Mouse (Mus musculus) lung, postnatal 0 days (tissue): ENCODE measurements at regions not wholly inside any gene's neighbourhood (a gene's known extent, or its start where the extent isn't known, plus 50 kb on each side); places are given as distances from the start of the nearest gene placed in this dataset.
"Not testable (repeated sequence)": the region's sequence is repeated elsewhere in the genome, so short reads cannot be mapped to it uniquely, and the experiment has no call there.

Source experiments
- CTCF ChIP-seq: IDR thresholded peaks from 2 replicates; pipeline ENCODE4 v1.5.1; 2016; ENCODE audit warnings: antibody characterized with exemption, mild to moderate bottlenecking
- EP300 ChIP-seq: IDR thresholded peaks from 2 replicates; pipeline ENCODE4 v1.6.1; 2016; ENCODE audit warnings: antibody characterized with exemption, mild to moderate bottlenecking, control low read depth

GRCm38 (mm10) chr1:12586981-12587380 is 1173.1 kb downstream of the A830018L16Rik start:
- not testable (repeated sequence) for TF ChIP-seq EP300, CTCF
